Mouse (Mus musculus) erythroblast, embryonic 14.5 days (primary cell): Measurements from ENCODE around the gene Fgfr2. TPM values are rescaled to one million over a fixed set of nuclear protein-coding genes. Genes with fewer than 3 reads are reported as not detected.

Experiments used
- H3K27me3 ChIP-seq: 2 replicates; pipeline ENCODE4 v1.6.1; 2012; ENCODE audit warnings: inconsistent platforms; ENCODE audit not compliant: control insufficient read depth
- H3K36me3 ChIP-seq: 2 replicates; pipeline ENCODE4 v1.6.1; 2012; ENCODE audit warnings: mild to moderate bottlenecking, inconsistent platforms; ENCODE audit not compliant: control insufficient read depth
- H3K4me1 ChIP-seq: 2 replicates; pipeline ENCODE4 v1.6.1; 2012; ENCODE audit warnings: inconsistent platforms; ENCODE audit not compliant: control insufficient read depth
- H3K4me3 ChIP-seq: replicated peaks from 2 replicates; pipeline ENCODE3; 2012; ENCODE audit warnings: moderate library complexity, mild to moderate bottlenecking, inconsistent platforms
- H3K9me3 ChIP-seq: 2 replicates; pipeline ENCODE4 v1.6.1; 2012; ENCODE audit warnings: low read length, inconsistent platforms, mixed read lengths; ENCODE audit not compliant: control insufficient read depth
- GATA1 ChIP-seq: IDR thresholded peaks from 2 replicates; pipeline ENCODE4 v1.6.1; 2012; ENCODE audit warnings: low read length, inconsistent platforms, mixed read lengths
- TAL1 ChIP-seq: IDR thresholded peaks from 3 replicates; pipeline ENCODE4 v1.6.1; 2012; ENCODE audit warnings: low read length, inconsistent platforms, mixed read lengths
- polyA plus RNA-seq: library from polyadenylated mRNA; stranded (reverse); fragments of >175 nt; gene quantifications from 2 replicates; pipeline ENCODE4 v1.2.3, GENCODE M21; 2012

The Fgfr2 gene
- polyA plus RNA-seq, 1 experiment, result not detected

- Histone ChIP-seq H3K36me3 (no peaks in the 10 kb centered on the region), H3K4me1 (peaks cover 12% of the 10 kb centered on the region), H3K4me3 (no peak overlapping the region), H3K9me3 (no peaks in the 10 kb centered on the region), H3K27me3 (no peaks in the 10 kb centered on the region)
- TF ChIP-seq TAL1, result no peak
- no peak for TF ChIP-seq GATA1
Measured at GRCm38 (mm10) chr7:132386316-132386715, 736.8 kb downstream of the Fgfr2 start.

GRCm38 (mm10) chr7:132385456-132386130, 737.6 kb downstream of the Fgfr2 start:
- Histone ChIP-seq H3K9me3 (no peaks in the 10 kb centered on the region), H3K27me3 (no peaks in the 10 kb centered on the region), H3K4me1 (peaks cover 14% of the 10 kb centered on the region), H3K4me3 (no peak overlapping the region), H3K36me3 (no peaks in the 10 kb centered on the region)
- TF ChIP-seq TAL1 (no peak), GATA1 (no peak)

- Histone ChIP-seq H3K9me3 (no peaks in the 10 kb centered on the region), H3K4me1 (peaks cover 14% of the 10 kb centered on the region), H3K27me3 (no peaks in the 10 kb centered on the region), H3K4me3 (no peak overlapping the region), H3K36me3 (no peaks in the 10 kb centered on the region)
- no peak for TF ChIP-seq GATA1
- TF ChIP-seq TAL1, result no peak
Measured at GRCm38 (mm10) chr7:132384736-132385455, 738.3 kb downstream of the Fgfr2 start.

GRCm38 (mm10) chr7:132380634-132381336, 742.4 kb downstream of the Fgfr2 start:
- no peaks in the 10 kb centered on the region for H3K9me3 ChIP-seq
- H3K4me1 ChIP-seq, result peaks cover 6% of the 10 kb centered on the region
- TF ChIP-seq GATA1, result no peak
- TF ChIP-seq TAL1, result no peak
- H3K4me3 ChIP-seq, result no peak overlapping the region
- no peaks in the 10 kb centered on the region for H3K27me3 ChIP-seq
- H3K36me3 ChIP-seq, result no peaks in the 10 kb centered on the region

GRCm38 (mm10) chr7:132377913-132378312, 745.2 kb downstream of the Fgfr2 start:
- Histone ChIP-seq H3K9me3 (no peaks in the 10 kb centered on the region), H3K27me3 (no peaks in the 10 kb centered on the region), H3K36me3 (no peaks in the 10 kb centered on the region), H3K4me3 (no peak overlapping the region), H3K4me1 (0 out of 2 replicates have a peak, but pooled peaks cover 2% of the 10 kb centered on the region)
- TF ChIP-seq GATA1, result no peak
- TF ChIP-seq TAL1, result no peak

- no peaks in the 10 kb centered on the region for H3K36me3 ChIP-seq
- H3K27me3 ChIP-seq, result no peaks in the 10 kb centered on the region; the same call in 1 of the 2 replicates
- no peaks in the 10 kb centered on the region for H3K4me1 ChIP-seq
- TF ChIP-seq GATA1, result no peak
- TF ChIP-seq TAL1, result no peak
- no peaks in the 10 kb centered on the region for H3K9me3 ChIP-seq
- H3K4me3 ChIP-seq, result no peak overlapping the region
Measured at GRCm38 (mm10) chr7:132373594-132374378, 749.4 kb downstream of the Fgfr2 start.

GRCm38 (mm10) chr7:132372752-132373513, 750.2 kb downstream of the Fgfr2 start:
- no peaks in the 10 kb centered on the region for H3K9me3 ChIP-seq
- no peaks in the 10 kb centered on the region; the same call in 1 of the 2 replicates for H3K27me3 ChIP-seq
- no peaks in the 10 kb centered on the region for H3K4me1 ChIP-seq
- H3K4me3 ChIP-seq, result no peak overlapping the region
- no peaks in the 10 kb centered on the region for H3K36me3 ChIP-seq
- no peak for TF ChIP-seq TAL1
- TF ChIP-seq GATA1, result no peak

GRCm38 (mm10) chr7:132371832-132372231, 751.3 kb downstream of the Fgfr2 start:
- Histone ChIP-seq H3K36me3 (no peaks in the 10 kb centered on the region), H3K27me3 (no peaks in the 10 kb centered on the region; the same call in 1 of the 2 replicates), H3K9me3 (no peaks in the 10 kb centered on the region), H3K4me1 (no peaks in the 10 kb centered on the region), H3K4me3 (no peak overlapping the region)
- no peak for TF ChIP-seq GATA1
- TF ChIP-seq TAL1, result no peak
